Mouse (Mus musculus): ENCODE measurements around the gene Psap. TPM values are rescaled to one million over a fixed set of nuclear protein-coding genes. Genes with fewer than 3 reads are reported as not detected.

Gene Psap
- polyA plus RNA-seq, 1 experiment: 1,616 TPM

- no peak for DNase-seq (ENCODE audit: low read depth)
Measured at GRCm38 (mm10) chr10:60263351-60263750, 14.1 kb upstream of the Psap start.

- DNase-seq (ENCODE audit: low read depth): no peak
Measured at GRCm38 (mm10) chr10:60265252-60265651, 12.2 kb upstream of the Psap start.

- DNase-seq (ENCODE audit: low read depth): no peak
Measured at GRCm38 (mm10) chr10:60266842-60267401, 10.5 kb upstream of the Psap start.

- no peak for DNase-seq (ENCODE audit: low read depth)
Measured at GRCm38 (mm10) chr10:60268738-60269137, 8.7 kb upstream of the Psap start.

GRCm38 (mm10) chr10:60269141-60270064, 8.0 kb upstream of the Psap start:
- DNase-seq (ENCODE audit: low read depth): no peak

- no peak for DNase-seq (ENCODE audit: low read depth)
Measured at GRCm38 (mm10) chr10:60271015-60271414, 6.4 kb upstream of the Psap start.

GRCm38 (mm10) chr10:60272241-60272640, 5.2 kb upstream of the Psap start:
- no peak for DNase-seq (ENCODE audit: low read depth)

GRCm38 (mm10) chr10:60273382-60273781, 4.0 kb upstream of the Psap start:
- DNase-seq (ENCODE audit: low read depth): no peak

- DNase-seq (ENCODE audit: low read depth): no peak
Measured at GRCm38 (mm10) chr10:60278006-60278399, 576 bp downstream of the Psap start.

- DNase-seq (ENCODE audit: low read depth): no peak
Measured at GRCm38 (mm10) chr10:60278786-60279185, 1.4 kb downstream of the Psap start.

- peak; percentile 66 for DNase-seq (ENCODE audit: low read depth)
Measured at GRCm38 (mm10) chr10:60279290-60279940, 2.0 kb downstream of the Psap start.

- peak; percentile 90 for DNase-seq (ENCODE audit: low read depth)
Measured at GRCm38 (mm10) chr10:60279941-60280301, 2.5 kb downstream of the Psap start.

- DNase-seq (ENCODE audit: low read depth): no peak
Measured at GRCm38 (mm10) chr10:60280353-60280752, 2.9 kb downstream of the Psap start.

GRCm38 (mm10) chr10:60281571-60282050, 4.2 kb downstream of the Psap start:
- DNase-seq (ENCODE audit: low read depth): peak; percentile 97

- peak; percentile 97 for DNase-seq (ENCODE audit: low read depth)
Measured at GRCm38 (mm10) chr10:60282116-60283014, 4.9 kb downstream of the Psap start.

- DNase-seq (ENCODE audit: low read depth): no peak
Measured at GRCm38 (mm10) chr10:60284248-60284647, 6.8 kb downstream of the Psap start.

GRCm38 (mm10) chr10:60284676-60285111, 7.3 kb downstream of the Psap start:
- no peak for DNase-seq (ENCODE audit: low read depth)

- no peak for DNase-seq (ENCODE audit: low read depth)
Measured at GRCm38 (mm10) chr10:60285183-60285582, 7.8 kb downstream of the Psap start.

- DNase-seq (ENCODE audit: low read depth): no peak
Measured at GRCm38 (mm10) chr10:60285676-60286372, 8.4 kb downstream of the Psap start.

- DNase-seq (ENCODE audit: low read depth): no peak
Measured at GRCm38 (mm10) chr10:60286546-60286945, 9.1 kb downstream of the Psap start.

- peak; percentile 58 for DNase-seq (ENCODE audit: low read depth)
Measured at GRCm38 (mm10) chr10:60287161-60287560, 9.7 kb downstream of the Psap start.

Measured in gonadal fat pad, adult 2 months (tissue).